Mouse (Mus musculus) erythroid progenitor cell, adult 5-6 weeks (primary cell): ENCODE measurements around the gene Senp5. TPM values are rescaled to one million over a fixed set of nuclear protein-coding genes. Genes with fewer than 3 reads are reported as not detected.

Source experiments
- total RNA-seq, 2 experiments: library from RNA; stranded (forward) in 1 of 2; stranded (reverse) in 1 of 2; fragments of 150-400 nt in 1 of 2; fragments of 186-747, 209-891 nt in 1 of 2; gene quantifications; 2 replicates each; pipeline versions ENCODE4 v1.2.3 to v1.2.4; 2015 to 2017; ENCODE audit warnings: low replicate concordance in 2 of 2

The Senp5 gene
- total RNA-seq, 2 experiments from 2014 or later: 4.1 to 6.3 TPM

Other genes starting within 250 kb of the Senp5 start
- not detected in 2 replicates for gene Meltf, start 124.5 kb downstream of the Senp5 start, total RNA-seq (2015; ENCODE audit: low replicate concordance)
- gene Meltf, start 124.5 kb downstream of the Senp5 start, total RNA-seq (2017; ENCODE audit: low replicate concordance): not detected in 2 replicates
- gene Pigz, start 69.4 kb downstream of the Senp5 start, total RNA-seq (2015; ENCODE audit: low replicate concordance): 3.2 TPM in 1 of 2 replicates, not detected in the other
- 0.15 and 0.39 TPM in 2 replicates for gene Pigz, start 69.4 kb downstream of the Senp5 start, total RNA-seq (2017; ENCODE audit: low replicate concordance)
- 10.5 and 11.9 TPM in 2 replicates for gene 0610012G03Rik, start 54.8 kb downstream of the Senp5 start, total RNA-seq (2015; ENCODE audit: low replicate concordance)
- 2.1 TPM in 1 of 2 replicates, not detected in the other for gene 0610012G03Rik, start 54.8 kb downstream of the Senp5 start, total RNA-seq (2017; ENCODE audit: low replicate concordance)
- gene Ncbp2, start 54.8 kb downstream of the Senp5 start, total RNA-seq (2015; ENCODE audit: low replicate concordance): 7.9 and 9.2 TPM in 2 replicates
- gene Ncbp2, start 54.8 kb downstream of the Senp5 start, total RNA-seq (2017; ENCODE audit: low replicate concordance): 4.4 and 5.9 TPM in 2 replicates
- 21.3 and 23.5 TPM in 2 replicates for gene Pak2, start 76.1 kb upstream of the Senp5 start, total RNA-seq (2015; ENCODE audit: low replicate concordance)
- 11.6 and 17.9 TPM in 2 replicates for gene Pak2, start 76.1 kb upstream of the Senp5 start, total RNA-seq (2017; ENCODE audit: low replicate concordance)
- 24.7 and 29.2 TPM in 2 replicates for gene Pigx, start 96.5 kb upstream of the Senp5 start, total RNA-seq (2015; ENCODE audit: low replicate concordance)
- 4.7 and 6.2 TPM in 2 replicates for gene Pigx, start 96.5 kb upstream of the Senp5 start, total RNA-seq (2017; ENCODE audit: low replicate concordance)
- 8.8 and 10.5 TPM in 2 replicates for gene Cep19, start 96.5 kb upstream of the Senp5 start, total RNA-seq (2015; ENCODE audit: low replicate concordance)
- 2.8 and 7.4 TPM in 2 replicates for gene Cep19, start 96.5 kb upstream of the Senp5 start, total RNA-seq (2017; ENCODE audit: low replicate concordance)
- gene Nrros, start 162.3 kb upstream of the Senp5 start, total RNA-seq (2015; ENCODE audit: low replicate concordance): 26.3 and 40.7 TPM in 2 replicates
- gene Nrros, start 162.3 kb upstream of the Senp5 start, total RNA-seq (2017; ENCODE audit: low replicate concordance): 8.7 and 11.8 TPM in 2 replicates
- gene Bex6, start 176.5 kb upstream of the Senp5 start, total RNA-seq (2015; ENCODE audit: low replicate concordance): 6.1 and 7.1 TPM in 2 replicates
- 3.2 TPM in 1 of 2 replicates, not detected in the other for gene Bex6, start 176.5 kb upstream of the Senp5 start, total RNA-seq (2017; ENCODE audit: low replicate concordance)
- gene Fbxo45, start 243.9 kb upstream of the Senp5 start, total RNA-seq (2015; ENCODE audit: low replicate concordance): 14.1 and 15.9 TPM in 2 replicates
- gene Fbxo45, start 243.9 kb upstream of the Senp5 start, total RNA-seq (2017; ENCODE audit: low replicate concordance): 17.5 and 18.5 TPM in 2 replicates
- gene Wdr53, start 243.9 kb upstream of the Senp5 start, total RNA-seq (2015; ENCODE audit: low replicate concordance): 3.2 TPM in 1 of 2 replicates, not detected in the other
- 7.9 and 16.9 TPM in 2 replicates for gene Wdr53, start 243.9 kb upstream of the Senp5 start, total RNA-seq (2017; ENCODE audit: low replicate concordance)